Comparison of ENCODE assay signal across 27 mouse cellular contexts in genomic region chr9:106399808-106400207, GRCm38 (mm10). TPM values are rescaled to one million over a fixed set of nuclear protein-coding genes. Genes with fewer than 3 reads are reported as not detected.
DNase-seq lines count a peak whose midpoint lies in the region; ATAC-seq lines count a peak whose summit lies in the region.
"Had no signal": no experiment of that assay in that cellular context is flagged by ENCODE, and none has a peak within 500 bp of the region (broad histone marks: within the 10 kb centered on the region; RNA-seq: fewer than 3 reads in every experiment).

No protein-coding gene starts in this region.

- 0 out of 2 replicates have a peak overlapping the region, but pooled peaks have one; percentile 63 for H3K4me2 ChIP-seq in liver, embryonic 12.5 days
- peak overlapping the region; percentile 67; the same call in 1 of the 2 replicates for H3K4me2 ChIP-seq in liver, embryonic 15.5 days
- H3K4me2 ChIP-seq in heart, embryonic 12.5 days, result no peak overlapping the region
- H3K4me2 ChIP-seq: embryonic facial prominence, embryonic 13.5 days; forebrain, embryonic 12.5 days; forebrain, embryonic 15.5 days; hindbrain, embryonic 13.5 days had no signal

- peak overlapping the region; percentile 58; the same call in 1 of the 2 replicates for H3K27ac ChIP-seq in embryonic facial prominence, embryonic 10.5 days (replicated peaks)
- H3K27ac ChIP-seq in liver, embryonic 12.5 days, result peak overlapping the region; percentile 90
- peak overlapping the region; percentile 95 for H3K27ac ChIP-seq in liver, embryonic 15.5 days (replicated peaks)
- H3K27ac ChIP-seq in heart, embryonic 12.5 days (ENCODE audit: poor library complexity, severe bottlenecking), result no peak overlapping the region
- H3K27ac ChIP-seq: embryonic facial prominence, embryonic 13.5 days; forebrain, embryonic 12.5 days; forebrain, embryonic 15.5 days; heart, adult 2 months; hindbrain, embryonic 10.5 days; hindbrain, embryonic 13.5 days had no signal

- peaks cover 59% of the 10 kb centered on the region for H3K4me1 ChIP-seq in embryonic facial prominence, embryonic 10.5 days
- H3K4me1 ChIP-seq in liver, embryonic 12.5 days, result peaks cover 71% of the 10 kb centered on the region
- H3K4me1 ChIP-seq in liver, embryonic 15.5 days (replicated peaks), result peaks cover 72% of the 10 kb centered on the region
- peaks cover 54% of the 10 kb centered on the region for H3K4me1 ChIP-seq in heart, embryonic 12.5 days (replicated peaks)

- H3K4me3 ChIP-seq in embryonic facial prominence, embryonic 10.5 days, result no peak overlapping the region
- H3K4me3 ChIP-seq in liver, embryonic 12.5 days, result no peak overlapping the region
- no peak overlapping the region for H3K4me3 ChIP-seq in liver, embryonic 15.5 days (replicated peaks)
- H3K4me3 ChIP-seq in heart, embryonic 12.5 days, result no peak overlapping the region
- H3K4me3 ChIP-seq: embryonic facial prominence, embryonic 13.5 days; forebrain, embryonic 12.5 days; forebrain, embryonic 15.5 days; heart, adult 2 months; heart, embryonic 10.5 days; hindbrain, embryonic 10.5 days; hindbrain, embryonic 13.5 days had no signal

- H3K36me3 ChIP-seq in embryonic facial prominence, embryonic 10.5 days (replicated peaks), result no peaks in the 10 kb centered on the region
- H3K36me3 ChIP-seq in liver, embryonic 12.5 days, result no peaks in the 10 kb centered on the region
- H3K36me3 ChIP-seq in liver, embryonic 15.5 days (replicated peaks), result no peaks in the 10 kb centered on the region
- H3K36me3 ChIP-seq in heart, embryonic 12.5 days, result no peaks in the 10 kb centered on the region
- H3K36me3 ChIP-seq: embryonic facial prominence, embryonic 13.5 days; forebrain, embryonic 12.5 days; forebrain, embryonic 15.5 days; G1E; heart, embryonic 10.5 days; hindbrain, embryonic 10.5 days; hindbrain, embryonic 13.5 days had no signal

- DNase-seq in NIH3T3 (ENCODE audit: low read depth), result peak; percentile 70
- DNase-seq in embryonic facial prominence, embryonic 10.5 days (ENCODE audit: low spot score), result peak; percentile 63
- no peak for DNase-seq in gastrocnemius, postnatal 10 days
- DNase-seq in kidney, postnatal 25 days, result no peak
- DNase-seq in embryo, embryonic 9.5 days (ENCODE audit: extremely low spot score), result no peak
- DNase-seq: adrenal gland, adult 2 months; adrenal gland, postnatal 14 days; B cell, adult 2 months; cerebellum, adult 11-12 months; cerebellum, adult 8-10 months; cerebellum, postnatal 10 days; cerebellum, postnatal 36 days; embryo, embryonic 11 days; gastrocnemius, postnatal 36 days; heart, adult 2 months had no signal

- no peak overlapping the region for H3K9ac ChIP-seq in liver, embryonic 12.5 days
- no peak overlapping the region for H3K9ac ChIP-seq in liver, embryonic 15.5 days
- no peak overlapping the region for H3K9ac ChIP-seq in heart, embryonic 12.5 days
- H3K9ac ChIP-seq: embryonic facial prominence, embryonic 13.5 days; forebrain, embryonic 12.5 days; forebrain, embryonic 15.5 days; hindbrain, embryonic 13.5 days had no signal

- H3K27me3 ChIP-seq in embryonic facial prominence, embryonic 10.5 days (replicated peaks; ENCODE audit: low read depth, poor library complexity, severe bottlenecking), result no peaks in the 10 kb centered on the region
- peaks cover 23% of the 10 kb centered on the region for H3K27me3 ChIP-seq in liver, embryonic 12.5 days (replicated peaks)
- H3K27me3 ChIP-seq in liver, embryonic 15.5 days, result no peaks in the 10 kb centered on the region; the same call in 1 of the 2 replicates
- H3K27me3 ChIP-seq in heart, embryonic 12.5 days (replicated peaks), result no peaks in the 10 kb centered on the region
- H3K27me3 ChIP-seq: embryonic facial prominence, embryonic 13.5 days; forebrain, embryonic 12.5 days; forebrain, embryonic 15.5 days; hindbrain, embryonic 13.5 days had no signal

- 73% methylated on average over 3 of the region's 3 CpGs for WGBS in embryonic facial prominence, embryonic 10.5 days
- WGBS in liver, embryonic 12.5 days (ENCODE audit: insufficient replicate concordance), result 86% methylated on average over 3 of the region's 3 CpGs
- 89% methylated on average over 3 of the region's 3 CpGs for WGBS in liver, embryonic 15.5 days (ENCODE audit: insufficient replicate concordance)
- WGBS in heart, embryonic 12.5 days, result 91% methylated on average over 3 of the region's 3 CpGs

- H3K9me3 ChIP-seq in embryonic facial prominence, embryonic 10.5 days, result no peaks in the 10 kb centered on the region
- H3K9me3 ChIP-seq in liver, embryonic 12.5 days (replicated peaks), result no peaks in the 10 kb centered on the region
- no peaks in the 10 kb centered on the region for H3K9me3 ChIP-seq in liver, embryonic 15.5 days (replicated peaks)
- H3K9me3 ChIP-seq in heart, embryonic 12.5 days (replicated peaks), result no peaks in the 10 kb centered on the region
- H3K9me3 ChIP-seq: embryonic facial prominence, embryonic 13.5 days; forebrain, embryonic 12.5 days; forebrain, embryonic 15.5 days; G1E; heart, embryonic 10.5 days; hindbrain, embryonic 10.5 days; hindbrain, embryonic 13.5 days had no signal

- no peak for ATAC-seq in liver, embryonic 12.5 days
- ATAC-seq in liver, embryonic 15.5 days (ENCODE audit: insufficient read depth), result no peak
- no peak for ATAC-seq in heart, embryonic 12.5 days (ENCODE audit: insufficient number of reproducible peaks, low FRiP score)
- ATAC-seq: forebrain, embryonic 15.5 days; hindbrain, embryonic 16.5 days had no signal

RNA-seq across cellular contexts. Expression of gene Rpl29, which starts 29.4 kb away (rescaled TPM):
- polyA plus RNA-seq in embryonic facial prominence, embryonic 10.5 days (2016; fragmentation: Nextera tagmentation; extraction: Ambion mirVana), result 1,047 and 1,078 TPM in 2 replicates
- 870 and 914 TPM in 2 replicates for polyA plus RNA-seq in liver, embryonic 12.5 days (2016; fragmentation: Nextera tagmentation; extraction: Ambion mirVana)
- 454 and 516 TPM in 2 replicates for polyA plus RNA-seq in liver, embryonic 15.5 days (2015; fragmentation: Nextera tagmentation; extraction: Ambion mirVana)
- polyA plus RNA-seq in heart, embryonic 12.5 days (2016; fragmentation: Nextera tagmentation; extraction: Ambion mirVana), result 608 and 648 TPM in 2 replicates
- 100 to 1,000 TPM; 456 to 462 TPM for total RNA-seq in gastrocnemius, postnatal 10 days (2021)

RNA-seq across cellular contexts. Expression of gene Dusp7, which starts 31.4 kb away (rescaled TPM):
- polyA plus RNA-seq in embryonic facial prominence, embryonic 10.5 days (2016; fragmentation: Nextera tagmentation; extraction: Ambion mirVana), result 29.5 and 30.8 TPM in 2 replicates
- 10.4 and 10.5 TPM in 2 replicates for polyA plus RNA-seq in liver, embryonic 12.5 days (2016; fragmentation: Nextera tagmentation; extraction: Ambion mirVana)
- polyA plus RNA-seq in liver, embryonic 15.5 days (2015; fragmentation: Nextera tagmentation; extraction: Ambion mirVana), result 3.4 and 5.1 TPM in 2 replicates
- 16.9 and 20.1 TPM in 2 replicates for polyA plus RNA-seq in heart, embryonic 12.5 days (2016; fragmentation: Nextera tagmentation; extraction: Ambion mirVana)
- 10 to 100 TPM; 16.0 to 19.9 TPM for total RNA-seq in gastrocnemius, postnatal 10 days (2021)

RNA-seq across cellular contexts. Expression of gene Acy1, which starts 38.3 kb away (rescaled TPM):
- 43.2 and 46.1 TPM in 2 replicates for polyA plus RNA-seq in embryonic facial prominence, embryonic 10.5 days (2016; fragmentation: Nextera tagmentation; extraction: Ambion mirVana)
- 34.0 and 35.2 TPM in 2 replicates for polyA plus RNA-seq in liver, embryonic 12.5 days (2016; fragmentation: Nextera tagmentation; extraction: Ambion mirVana)
- polyA plus RNA-seq in liver, embryonic 15.5 days (2015; fragmentation: Nextera tagmentation; extraction: Ambion mirVana), result 32.4 and 35.5 TPM in 2 replicates
- polyA plus RNA-seq in heart, embryonic 12.5 days (2016; fragmentation: Nextera tagmentation; extraction: Ambion mirVana), result 26.9 and 27.1 TPM in 2 replicates
- total RNA-seq in gastrocnemius, postnatal 10 days (2021), result 10 to 100 TPM; 12.3 to 12.5 TPM

RNA-seq across cellular contexts. Expression of gene Abhd14b, which starts 47.5 kb away (rescaled TPM):
- polyA plus RNA-seq in embryonic facial prominence, embryonic 10.5 days (2016; fragmentation: Nextera tagmentation; extraction: Ambion mirVana), result 6.0 and 6.4 TPM in 2 replicates
- polyA plus RNA-seq in liver, embryonic 12.5 days (2016; fragmentation: Nextera tagmentation; extraction: Ambion mirVana), result 14.5 and 15.2 TPM in 2 replicates
- 29.0 and 36.4 TPM in 2 replicates for polyA plus RNA-seq in liver, embryonic 15.5 days (2015; fragmentation: Nextera tagmentation; extraction: Ambion mirVana)
- 4.8 and 5.1 TPM in 2 replicates for polyA plus RNA-seq in heart, embryonic 12.5 days (2016; fragmentation: Nextera tagmentation; extraction: Ambion mirVana)
- 1 to 10 TPM; 6.3 to 7.5 TPM for total RNA-seq in gastrocnemius, postnatal 10 days (2021)
- polyA plus RNA-seq: erythroblast, embryonic 14.5 days had no signal

RNA-seq across cellular contexts. Expression of gene Abhd14a, which starts 47.7 kb away (rescaled TPM):
- 40.1 and 40.4 TPM in 2 replicates for polyA plus RNA-seq in embryonic facial prominence, embryonic 10.5 days (2016; fragmentation: Nextera tagmentation; extraction: Ambion mirVana)
- 29.1 and 31.6 TPM in 2 replicates for polyA plus RNA-seq in liver, embryonic 12.5 days (2016; fragmentation: Nextera tagmentation; extraction: Ambion mirVana)
- 20.2 and 22.0 TPM in 2 replicates for polyA plus RNA-seq in liver, embryonic 15.5 days (2015; fragmentation: Nextera tagmentation; extraction: Ambion mirVana)
- 39.7 and 44.4 TPM in 2 replicates for polyA plus RNA-seq in heart, embryonic 12.5 days (2016; fragmentation: Nextera tagmentation; extraction: Ambion mirVana)
- total RNA-seq in gastrocnemius, postnatal 10 days (2021), result 10 to 100 TPM; 13.5 to 15.3 TPM

Comparison
In these comparisons a context has a peak if more than half of its experiments do, and no peak if none do; other contexts are left out.
1. DNase-seq: peak in NIH3T3 (single experiment) and embryonic facial prominence, embryonic 10.5 days (single experiment); none in gastrocnemius, postnatal 10 days (single experiment), kidney, postnatal 25 days (0 of 2) and embryo, embryonic 9.5 days (single experiment).